ENCODE assay signal across 9 mouse cellular contexts in genomic region chr9:78846110-78846509, GRCm38 (mm10).
DNase-seq lines count a peak whose midpoint lies in the region; ATAC-seq and TF ChIP-seq lines count a peak whose summit lies in the region.
"Had no signal": no experiment of that assay in that cellular context is flagged by ENCODE, and none has a peak within 500 bp of the region (broad histone marks: within the 10 kb centered on the region; RNA-seq: fewer than 3 reads in every experiment).

No protein-coding gene starts in this region.

- TF ChIP-seq CTCF in heart, adult 2 months (IDR thresholded peaks at IDR 0.05) = no peak

- no peak overlapping the region for H3K9ac ChIP-seq in kidney, embryonic 15.5 days
- no peak overlapping the region for H3K9ac ChIP-seq in heart, adult 2 months (ENCODE audit: low read depth, low read length)
- H3K9ac ChIP-seq in midbrain, embryonic 11.5 days (ENCODE audit: low read length) = peak overlapping the region; percentile 5; the same call in 1 of the 2 replicates
- H3K9ac ChIP-seq: liver, embryonic 14.5 days had no signal

- no peaks in the 10 kb centered on the region for H3K27me3 ChIP-seq in kidney, embryonic 15.5 days
- no peaks in the 10 kb centered on the region for H3K27me3 ChIP-seq in heart, adult 2 months (ENCODE audit: control insufficient read depth, insufficient read depth, low read length)
- no peaks in the 10 kb centered on the region for H3K27me3 ChIP-seq in midbrain, embryonic 11.5 days (ENCODE audit: control insufficient read depth, insufficient read depth, low read length)

- H3K36me3 ChIP-seq in kidney, embryonic 15.5 days = no peaks in the 10 kb centered on the region
- H3K36me3 ChIP-seq in heart, adult 2 months (ENCODE audit: control insufficient read depth, insufficient read depth, low read length) = no peaks in the 10 kb centered on the region
- H3K36me3 ChIP-seq in midbrain, embryonic 11.5 days (ENCODE audit: control insufficient read depth, insufficient read depth, low read length) = no peaks in the 10 kb centered on the region

- peaks cover 4% of the 10 kb centered on the region; the same call in 1 of the 2 replicates for H3K4me1 ChIP-seq in kidney, embryonic 15.5 days
- peaks cover 2% of the 10 kb centered on the region for H3K4me1 ChIP-seq in heart, adult 2 months (ENCODE audit: control insufficient read depth, insufficient read depth, low read length)
- no peaks in the 10 kb centered on the region for H3K4me1 ChIP-seq in midbrain, embryonic 11.5 days (ENCODE audit: control insufficient read depth, insufficient read depth, low read length)

- no peak overlapping the region for H3K27ac ChIP-seq in kidney, embryonic 15.5 days
- no peak overlapping the region for H3K27ac ChIP-seq in heart, adult 2 months
- H3K27ac ChIP-seq in midbrain, embryonic 11.5 days (ENCODE audit: low read depth, low read length) = no peak overlapping the region
- H3K27ac ChIP-seq: liver, embryonic 14.5 days had no signal

- H3K9me3 ChIP-seq in kidney, embryonic 15.5 days (replicated peaks) = no peaks in the 10 kb centered on the region
- no peaks in the 10 kb centered on the region for H3K9me3 ChIP-seq in midbrain, embryonic 11.5 days (ENCODE audit: control insufficient read depth, low read length)

- H3K4me2 ChIP-seq in kidney, embryonic 15.5 days = no peak overlapping the region
- no peak overlapping the region for H3K4me2 ChIP-seq in midbrain, embryonic 11.5 days

- WGBS in kidney, embryonic 15.5 days = 38% methylated on average over 7 of the region's 7 CpGs
- WGBS in heart, adult 2 months = 19% methylated on average over 7 of the region's 7 CpGs
- 31% methylated on average over 7 of the region's 7 CpGs for WGBS in midbrain, embryonic 11.5 days

- peak; percentile 56; the same call in 1 of the 2 replicates for ATAC-seq in kidney, embryonic 15.5 days (replicated peaks; ENCODE audit: low FRiP score)
- peak; percentile 35; the same call in 1 of the 2 replicates for ATAC-seq in midbrain, embryonic 11.5 days (ENCODE audit: low FRiP score)
- no peak for ATAC-seq in CD4-positive, CD25-positive, alpha-beta regulatory T cell, adult 4 months

- no peak for TF ChIP-seq EP300 in heart, adult 2 months (IDR thresholded peaks at IDR 0.05; ENCODE audit: insufficient read depth, low read depth, low read length)

- no peaks in the 10 kb centered on the region for H3K79me2 ChIP-seq in heart, adult 2 months (replicated peaks; ENCODE audit: control insufficient read depth, insufficient read depth, low read length)

- intact Hi-C loops in heart, adult 2 months (cut with DNase I) = no loop called here
- intact Hi-C loops in left cerebral cortex, postnatal 36 days (cut with DNase I) = no loop called here

- no peak for TF ChIP-seq POLR2A in heart, adult 2 months (IDR thresholded peaks at IDR 0.05; ENCODE audit: insufficient read depth, low read depth, low read length)

- H3K4me3 ChIP-seq in kidney, embryonic 15.5 days (replicated peaks) = no peak overlapping the region
- H3K4me3 ChIP-seq in heart, adult 2 months = no peak overlapping the region
- no peak overlapping the region for H3K4me3 ChIP-seq in midbrain, embryonic 11.5 days (ENCODE audit: low read depth, low read length)

- DNase-seq in kidney, adult 9 months = no peak
- DNase-seq in cerebellum, adult 9-11 months = peak; percentile 40
- peak; percentile 8 to 14 for DNase-seq in heart, adult 2 months
- DNase-seq in midbrain, embryonic 11.5 days (ENCODE audit: low spot score, missing footprints) = peak; percentile 84
- no peak for DNase-seq in spleen, adult 18-20 months
- DNase-seq in left cerebral cortex, postnatal 36 days (ENCODE audit: low spot score in 2 of 2) = no peak

Comparison
In these comparisons a context has a peak if more than half of its experiments do, and no peak if none do; other contexts are left out.
1. DNase-seq: peak in cerebellum, adult 9-11 months (single experiment), heart, adult 2 months (2 of 2) and midbrain, embryonic 11.5 days (single experiment); none in kidney, adult 9 months (single experiment), spleen, adult 18-20 months (0 of 2) and left cerebral cortex, postnatal 36 days (0 of 2).